Comparison of ENCODE assay signal across 24 mouse cellular contexts in the genomic region with DNA sequence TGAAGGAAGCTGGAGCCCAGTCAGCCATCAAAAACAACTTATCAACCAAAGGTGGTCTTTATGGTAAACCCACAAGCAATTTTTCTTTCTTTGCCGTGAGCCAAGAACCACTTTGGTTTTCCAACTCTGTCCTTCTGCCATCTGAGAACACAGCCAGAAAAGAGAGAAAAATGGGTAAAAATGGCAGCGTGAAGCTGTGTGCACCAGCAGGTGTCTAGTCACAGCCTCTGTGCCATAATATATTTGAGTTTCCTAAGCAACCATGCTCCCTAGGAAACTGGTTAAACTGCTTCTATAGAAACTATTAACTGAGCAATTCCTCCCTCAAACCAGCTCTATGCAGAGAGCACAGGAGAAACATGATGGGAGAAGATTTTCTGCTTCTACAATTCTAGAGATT.
DNase-seq lines count a peak whose midpoint lies in the region; ATAC-seq lines count a peak whose summit lies in the region.
"Had no signal": no experiment of that assay in that cellular context is flagged by ENCODE, and none has a peak within 500 bp of the region (broad histone marks: within the 10 kb centered on the region; RNA-seq: fewer than 3 reads in every experiment).

No protein-coding gene starts in this region.

- H3K4me3 ChIP-seq in hindbrain, embryonic 14.5 days (replicated peaks; ENCODE audit: low read length): no peak overlapping the region
- H3K4me3 ChIP-seq in hindbrain, embryonic 11.5 days (ENCODE audit: low read depth, low read length): no peak overlapping the region
- H3K4me3 ChIP-seq: heart, adult 2 months; heart, embryonic 15.5 days; kidney, embryonic 15.5 days; limb, embryonic 15.5 days; liver, embryonic 15.5 days; neural tube, embryonic 13.5 days had no signal

- H3K4me1 ChIP-seq in hindbrain, embryonic 14.5 days (replicated peaks; ENCODE audit: control insufficient read depth, insufficient read depth, low read length): no peaks in the 10 kb centered on the region
- no peaks in the 10 kb centered on the region for H3K4me1 ChIP-seq in hindbrain, embryonic 11.5 days (replicated peaks; ENCODE audit: control insufficient read depth, insufficient read depth, low read length)
- H3K4me1 ChIP-seq: heart, embryonic 15.5 days; kidney, embryonic 15.5 days; limb, embryonic 15.5 days; liver, embryonic 15.5 days; neural tube, embryonic 13.5 days had no signal

- peak; percentile 40; the same call in 1 of the 2 replicates for ATAC-seq in hindbrain, embryonic 14.5 days (ENCODE audit: low FRiP score)
- ATAC-seq in hindbrain, embryonic 11.5 days (ENCODE audit: low FRiP score): no peak
- ATAC-seq: activated CD4-positive, CD25-positive, alpha-beta regulatory T cell, adult 4 months; CD4-positive, CD25-positive, alpha-beta regulatory T cell, adult 4 months; intestine, embryonic 16.5 days had no signal

- no peak overlapping the region for H3K4me2 ChIP-seq in hindbrain, embryonic 14.5 days (replicated peaks)
- H3K4me2 ChIP-seq in hindbrain, embryonic 11.5 days (replicated peaks; ENCODE audit: low read depth, low read length): no peak overlapping the region
- H3K4me2 ChIP-seq: heart, embryonic 15.5 days; kidney, embryonic 15.5 days; limb, embryonic 15.5 days; liver, embryonic 15.5 days; midbrain, embryonic 11.5 days; neural tube, embryonic 13.5 days had no signal

- no peaks in the 10 kb centered on the region for H3K36me3 ChIP-seq in hindbrain, embryonic 14.5 days (replicated peaks; ENCODE audit: control insufficient read depth, insufficient read depth)
- H3K36me3 ChIP-seq in hindbrain, embryonic 11.5 days (ENCODE audit: control insufficient read depth, insufficient read depth, low read length): no peaks in the 10 kb centered on the region
- H3K36me3 ChIP-seq: heart, embryonic 15.5 days; kidney, embryonic 15.5 days; limb, embryonic 15.5 days; liver, embryonic 15.5 days; neural tube, embryonic 13.5 days had no signal

- H3K27ac ChIP-seq in hindbrain, embryonic 14.5 days: no peak overlapping the region
- H3K27ac ChIP-seq in hindbrain, embryonic 11.5 days (ENCODE audit: low read depth, low read length): no peak overlapping the region
- H3K27ac ChIP-seq: heart, adult 2 months; heart, embryonic 15.5 days; kidney, embryonic 15.5 days; limb, embryonic 15.5 days; liver, embryonic 15.5 days; macrophage; neural tube, embryonic 13.5 days had no signal

- H3K9me3 ChIP-seq in hindbrain, embryonic 14.5 days (ENCODE audit: control insufficient read depth, low read length): no peaks in the 10 kb centered on the region
- H3K9me3 ChIP-seq in hindbrain, embryonic 11.5 days (ENCODE audit: control insufficient read depth, low read length): no peaks in the 10 kb centered on the region
- H3K9me3 ChIP-seq: heart, embryonic 15.5 days; kidney, embryonic 15.5 days; limb, embryonic 15.5 days; liver, embryonic 15.5 days; neural tube, embryonic 13.5 days had no signal

- no peak overlapping the region for H3K9ac ChIP-seq in hindbrain, embryonic 14.5 days
- no peak overlapping the region for H3K9ac ChIP-seq in hindbrain, embryonic 11.5 days (ENCODE audit: low read depth, low read length)
- H3K9ac ChIP-seq: heart, embryonic 15.5 days; kidney, embryonic 15.5 days; limb, embryonic 15.5 days; liver, embryonic 15.5 days; neural tube, embryonic 13.5 days had no signal

- no peaks in the 10 kb centered on the region for H3K27me3 ChIP-seq in hindbrain, embryonic 14.5 days (ENCODE audit: control insufficient read depth, insufficient read depth, low read length)
- no peaks in the 10 kb centered on the region for H3K27me3 ChIP-seq in hindbrain, embryonic 11.5 days (ENCODE audit: control insufficient read depth, insufficient read depth, low read length)
- H3K27me3 ChIP-seq: heart, embryonic 15.5 days; kidney, embryonic 15.5 days; limb, embryonic 15.5 days; liver, embryonic 15.5 days; neural tube, embryonic 13.5 days had no signal

- DNase-seq in cerebellum, postnatal 14 days: peak; percentile 2 to 27
- no peak for DNase-seq in cerebellum, adult 18-20 months
- DNase-seq in hindbrain, embryonic 14.5 days (ENCODE audit: low spot score): peak; percentile 33
- no peak for DNase-seq in hindbrain, embryonic 11.5 days (ENCODE audit: low spot score)
- peak; percentile 5 to 14 for DNase-seq in layer of hippocampus, postnatal 10 days (ENCODE audit: low spot score in 2 of 2)
- no peak for DNase-seq in layer of hippocampus, adult 11-12 months (ENCODE audit: low spot score)
- DNase-seq in right cerebral cortex, postnatal 25 days: peak; percentile 8
- no peak for DNase-seq in right cerebral cortex, postnatal 14 days
- DNase-seq: adrenal gland, postnatal 14 days; cerebellum, adult 2 months; gastrocnemius, postnatal 14 days; heart, adult 2 months; heart, postnatal 4 days; kidney, postnatal 4 days had no signal

- 57% methylated on average over 2 of the region's 2 CpGs for WGBS in hindbrain, embryonic 14.5 days
- 67% methylated on average over 2 of the region's 2 CpGs for WGBS in hindbrain, embryonic 11.5 days

Comparison
In these comparisons a context has a peak if more than half of its experiments do, and no peak if none do; other contexts are left out.
1. DNase-seq: peak in cerebellum, postnatal 14 days (2 of 2), hindbrain, embryonic 14.5 days (single experiment), layer of hippocampus, postnatal 10 days (2 of 2) and right cerebral cortex, postnatal 25 days (single experiment); none in cerebellum, adult 18-20 months (0 of 2), hindbrain, embryonic 11.5 days (single experiment), layer of hippocampus, adult 11-12 months (single experiment) and right cerebral cortex, postnatal 14 days (single experiment).